Mouse (Mus musculus): ENCODE results near the gene Ssb.
"Not testable (repeated sequence)": the region's sequence is repeated elsewhere in the genome, so short reads cannot be mapped to it uniquely, and the experiment has no call there.

The Ssb gene

GRCm38 (mm10) chr2:69883990-69884391, 22.6 kb downstream of the Ssb start:
- DNase-seq, result no peak

GRCm38 (mm10) chr2:69884581-69884980, 23.2 kb downstream of the Ssb start:
- DNase-seq, result no peak

- no peak for DNase-seq
Observed at GRCm38 (mm10) chr2:69885050-69885449, 23.7 kb downstream of the Ssb start.

GRCm38 (mm10) chr2:69885451-69886305, 24.3 kb downstream of the Ssb start, which contains the start of gene Mettl5:
TSS of gene Mettl5 (minus strand) at chr2:69885615.
- DNase-seq, result peak; percentile 90

- no peak for DNase-seq
Observed at GRCm38 (mm10) chr2:69888957-69889356, 27.6 kb downstream of the Ssb start.

- no peak for DNase-seq
Observed at GRCm38 (mm10) chr2:69890843-69891242, 29.5 kb downstream of the Ssb start.

- DNase-seq, result no peak
Observed at GRCm38 (mm10) chr2:69893145-69893544, 31.8 kb downstream of the Ssb start.

- DNase-seq, result no peak
Observed at GRCm38 (mm10) chr2:69893891-69894290, 32.5 kb downstream of the Ssb start.

GRCm38 (mm10) chr2:69895502-69896223, 34.3 kb downstream of the Ssb start:
- DNase-seq, result no peak

- DNase-seq, result no peak
Observed at GRCm38 (mm10) chr2:69896224-69896581, 34.8 kb downstream of the Ssb start.

GRCm38 (mm10) chr2:69897039-69897617, 35.8 kb downstream of the Ssb start, which contains the start of gene Ubr3:
TSS of gene Ubr3 (plus strand) at chr2:69897246.
- DNase-seq, result peak; percentile 97

GRCm38 (mm10) chr2:69897618-69898575, 36.5 kb downstream of the Ssb start:
- peak; percentile 62 for DNase-seq

GRCm38 (mm10) chr2:69903541-69903940, 42.2 kb downstream of the Ssb start:
- DNase-seq, result no peak

GRCm38 (mm10) chr2:69907394-69907793, 46.0 kb downstream of the Ssb start:
- DNase-seq, result not testable (repeated sequence)

GRCm38 (mm10) chr2:69912801-69913200, 51.4 kb downstream of the Ssb start:
- no peak for DNase-seq

- DNase-seq, result no peak
Observed at GRCm38 (mm10) chr2:69917301-69917700, 55.9 kb downstream of the Ssb start.

All from layer of hippocampus, adult 9-11 months (tissue).